Mouse (Mus musculus): ENCODE measurements around the gene Pdx1.

Gene Pdx1

GRCm38 (mm10) chr5:147269926-147270672 is at the start of gene Pdx1:
Gene Pdx1, plus strand, starts transcription at chr5:147269959.
- no peak for DNase-seq (ENCODE audit: low spot score)

GRCm38 (mm10) chr5:147227354-147228112 is 42.2 kb upstream of the Pdx1 start:
- peak; percentile 92 for DNase-seq (ENCODE audit: low spot score)

- no peak for DNase-seq (ENCODE audit: low spot score)
Observed at GRCm38 (mm10) chr5:147235406-147236309, 34.1 kb upstream of the Pdx1 start.

GRCm38 (mm10) chr5:147243908-147244307 is 25.9 kb upstream of the Pdx1 start:
- DNase-seq (ENCODE audit: low spot score), result no peak

- no peak for DNase-seq (ENCODE audit: low spot score)
Observed at GRCm38 (mm10) chr5:147260189-147260588, 9.6 kb upstream of the Pdx1 start.

- DNase-seq (ENCODE audit: low spot score), result no peak
Observed at GRCm38 (mm10) chr5:147260778-147261177, 9.0 kb upstream of the Pdx1 start.

GRCm38 (mm10) chr5:147261899-147262541 is 7.7 kb upstream of the Pdx1 start:
- no peak for DNase-seq (ENCODE audit: low spot score)

- DNase-seq (ENCODE audit: low spot score), result no peak
Observed at GRCm38 (mm10) chr5:147263945-147264344, 5.8 kb upstream of the Pdx1 start.

- DNase-seq (ENCODE audit: low spot score), result no peak
Observed at GRCm38 (mm10) chr5:147267434-147267833, 2.3 kb upstream of the Pdx1 start.

- DNase-seq (ENCODE audit: low spot score), result no peak
Observed at GRCm38 (mm10) chr5:147268728-147269127, 1.0 kb upstream of the Pdx1 start.

GRCm38 (mm10) chr5:147269371-147269770 is 388 bp upstream of the Pdx1 start:
- no peak for DNase-seq (ENCODE audit: low spot score)

- no peak for DNase-seq (ENCODE audit: low spot score)
Observed at GRCm38 (mm10) chr5:147270673-147271655, 1.2 kb downstream of the Pdx1 start.

GRCm38 (mm10) chr5:147272046-147272807 is 2.5 kb downstream of the Pdx1 start:
- no peak for DNase-seq (ENCODE audit: low spot score)

- DNase-seq (ENCODE audit: low spot score), result no peak
Observed at GRCm38 (mm10) chr5:147272808-147273345, 3.1 kb downstream of the Pdx1 start.

- no peak for DNase-seq (ENCODE audit: low spot score)
Observed at GRCm38 (mm10) chr5:147274174-147275141, 4.7 kb downstream of the Pdx1 start.

- no peak for DNase-seq (ENCODE audit: low spot score)
Observed at GRCm38 (mm10) chr5:147275761-147276160, 6.0 kb downstream of the Pdx1 start.

- DNase-seq (ENCODE audit: low spot score), result no peak
Observed at GRCm38 (mm10) chr5:147276701-147277546, 7.2 kb downstream of the Pdx1 start.

Measured in ovary, postnatal 14 days (tissue).